Mouse (Mus musculus): Measurements from ENCODE around the gene 4921517D22Rik.
"Not testable (repeated sequence)": the region's sequence is repeated elsewhere in the genome, so short reads cannot be mapped to it uniquely, and the experiment has no call there.

GRCm38 (mm10) chr13:59722089-59722488, 28.2 kb upstream of the 4921517D22Rik start:
- TF ChIP-seq TCF12 (IDR thresholded peaks at IDR 0.05; ENCODE audit: insufficient read depth, poor library complexity, severe bottlenecking); USF1 (IDR thresholded peaks at IDR 0.05; ENCODE audit: low read depth); POLR2A (IDR thresholded peaks at IDR 0.05; ENCODE audit: insufficient read length, low read depth); MYOG (IDR thresholded peaks at IDR 0.05; ENCODE audit: control insufficient read depth in 1 of 3, insufficient read depth in 1 of 3, insufficient read length in 2 of 3, low read depth in 2 of 3): not testable (repeated sequence)

Measured in myocyte (in vitro differentiated cells).